Mouse (Mus musculus) lung, postnatal 0 days (tissue): ENCODE results near the gene Olfml2a. TPM values are rescaled to one million over a fixed set of nuclear protein-coding genes. Genes with fewer than 3 reads are reported as not detected.

Source experiments
- ATAC-seq: fragments of 200-750 bp; cut with Nextera tagmentation; 2 replicates; pipeline ENCODE4 v1.8.0; 2017; ENCODE audit warnings: moderate library complexity
- DNase-seq: peaks from one replicate; pipeline ENCODE4 v3.0.0-alpha.2; 2016; ENCODE audit warnings: low spot score
- H3K27ac ChIP-seq: fragments of 300-500 bp; sonication (generic); 2 replicates; pipeline ENCODE4 v1.5.1; 2014; ENCODE audit warnings: antibody characterized with exemption, mild to moderate bottlenecking, low read length, mixed read lengths
- H3K27me3 ChIP-seq: fragments of 300-500 bp; sonication (generic); replicated peaks from 2 replicates; pipeline ENCODE4 v1.6.1; 2014; ENCODE audit warnings: low read length, mixed read lengths; ENCODE audit not compliant: insufficient read depth
- H3K36me3 ChIP-seq: fragments of 300-500 bp; sonication (generic); 2 replicates; pipeline ENCODE4 v1.6.1; 2014; ENCODE audit warnings: low read length, mixed read lengths; ENCODE audit not compliant: insufficient read depth
- H3K4me1 ChIP-seq: fragments of 300-500 bp; sonication (generic); 2 replicates; pipeline ENCODE4 v1.6.1; 2014; ENCODE audit warnings: antibody characterized with exemption, low read depth, low read length, mixed read lengths; ENCODE audit not compliant: insufficient read depth
- H3K4me2 ChIP-seq: fragments of 300-500 bp; sonication (generic); replicated peaks from 2 replicates; pipeline ENCODE4 v1.6.1; 2014; ENCODE audit warnings: low read depth, mild to moderate bottlenecking, low read length, moderate library complexity, mixed read lengths
- H3K4me3 ChIP-seq: fragments of 300-500 bp; sonication (generic); 2 replicates; pipeline ENCODE4 v1.5.1; 2014; ENCODE audit warnings: low read depth, low read length
- H3K9ac ChIP-seq: fragments of 300-500 bp; sonication (generic); replicated peaks from 2 replicates; pipeline ENCODE4 v1.6.1; 2014; ENCODE audit warnings: low read depth, mild to moderate bottlenecking
- H3K9me3 ChIP-seq: fragments of 300-500 bp; sonication (generic); 2 replicates; pipeline ENCODE4 v1.6.1; 2016; ENCODE audit warnings: low read length, mixed read lengths
- CTCF ChIP-seq: IDR thresholded peaks from 2 replicates; pipeline ENCODE4 v1.5.1; 2016; ENCODE audit warnings: antibody characterized with exemption, mild to moderate bottlenecking
- EP300 ChIP-seq: IDR thresholded peaks from 2 replicates; pipeline ENCODE4 v1.6.1; 2016; ENCODE audit warnings: antibody characterized with exemption, mild to moderate bottlenecking, control low read depth
- WGBS: fragments of 180-500 bp; shearing (Covaris S2); extraction: QIAGEN DNeasy Blood & Tissue Kit; methylation state at CpG from one replicate; pipeline ENCODE4 v1.1.7; 2014; 5-methylcytosine and 5-hydroxymethylcytosine counted together
- polyA plus RNA-seq: library from polyadenylated mRNA; unstranded; fragments of >200 nt; fragmentation: Nextera tagmentation; extraction: Ambion mirVana; gene quantifications from 2 replicates; pipeline ENCODE4 v1.2.1, GENCODE M21; 2015

Gene Olfml2a
- polyA plus RNA-seq, 1 experiment from 2014 or later: 5.9 TPM

DNA sequence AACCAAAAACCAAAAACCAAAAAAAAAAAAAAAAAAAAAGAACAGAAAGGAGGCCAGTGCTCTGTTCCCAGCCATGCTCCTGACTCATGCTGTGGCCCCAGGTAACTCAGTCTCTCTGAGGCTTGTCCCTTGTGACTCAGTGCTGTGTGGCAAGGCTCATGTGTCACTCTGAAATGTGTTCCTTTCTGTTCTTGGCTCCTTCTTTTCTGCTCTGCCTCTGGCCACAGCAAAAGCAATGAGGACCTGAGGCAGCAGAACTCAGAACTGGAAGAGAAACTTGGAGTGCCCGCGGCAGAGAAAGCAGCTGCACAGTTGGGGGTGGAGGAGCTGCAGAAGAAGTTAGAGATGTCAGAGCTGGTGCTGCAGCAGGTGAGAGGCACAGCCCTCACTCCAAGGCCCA, 42.4 kb downstream of the Olfml2a start:
- Histone ChIP-seq H3K9me3 (no peaks in the 10 kb centered on the region), H3K4me3 (no peak overlapping the region), H3K9ac (no peak overlapping the region), H3K27ac (no peak overlapping the region), H3K4me2 (no peak overlapping the region), H3K36me3 (no peaks in the 10 kb centered on the region), H3K27me3 (no peaks in the 10 kb centered on the region), H3K4me1 (no peaks in the 10 kb centered on the region)
- DNase-seq: no peak
- TF ChIP-seq CTCF (no peak), EP300 (no peak)
- 55% methylated on average over 2 of the region's 2 CpGs for WGBS
- ATAC-seq: no peak

DNA sequence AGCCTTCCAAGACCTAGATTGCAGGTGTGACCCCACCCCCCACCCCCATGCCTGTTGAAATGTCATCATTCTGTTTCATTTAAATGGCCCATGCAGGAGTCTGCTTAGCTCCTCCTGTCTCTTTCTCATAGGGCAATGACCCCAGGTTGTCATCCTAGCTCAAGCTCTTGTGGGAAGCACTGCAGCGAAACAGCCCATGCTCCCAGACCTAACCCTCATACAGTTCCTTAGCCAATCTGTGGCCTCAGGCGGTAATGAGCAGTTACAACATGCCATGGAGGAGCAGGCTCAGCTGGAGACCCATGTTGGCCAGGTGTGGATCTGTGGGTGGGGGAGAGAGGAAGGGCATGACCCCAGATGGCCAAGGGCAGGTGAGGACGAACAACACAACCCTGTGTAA, 43.4 kb downstream of the Olfml2a start:
- Histone ChIP-seq H3K27me3 (no peaks in the 10 kb centered on the region), H3K9me3 (no peaks in the 10 kb centered on the region), H3K4me1 (no peaks in the 10 kb centered on the region), H3K36me3 (no peaks in the 10 kb centered on the region), H3K4me3 (no peak overlapping the region), H3K4me2 (no peak overlapping the region), H3K9ac (no peak overlapping the region), H3K27ac (no peak overlapping the region)
- TF ChIP-seq CTCF (no peak), EP300 (no peak)
- DNase-seq (no peak), ATAC-seq (no peak)
- WGBS: 75% methylated on average over 3 of the region's 3 CpGs

GRCm38 (mm10) chr2:38975941-38976805, 44.4 kb downstream of the Olfml2a start:
- H3K4me1 ChIP-seq: no peaks in the 10 kb centered on the region
- TF ChIP-seq EP300 (no peak), CTCF (no peak)
- H3K36me3 ChIP-seq: no peaks in the 10 kb centered on the region
- no peak overlapping the region for H3K9ac ChIP-seq
- WGBS: 76% methylated on average over 20 of the region's 21 CpGs
- no peak overlapping the region for H3K4me3 ChIP-seq
- no peaks in the 10 kb centered on the region for H3K9me3 ChIP-seq
- no peak for DNase-seq
- no peak overlapping the region for H3K27ac ChIP-seq
- no peaks in the 10 kb centered on the region for H3K27me3 ChIP-seq
- H3K4me2 ChIP-seq: no peak overlapping the region
- ATAC-seq: no peak

DNA sequence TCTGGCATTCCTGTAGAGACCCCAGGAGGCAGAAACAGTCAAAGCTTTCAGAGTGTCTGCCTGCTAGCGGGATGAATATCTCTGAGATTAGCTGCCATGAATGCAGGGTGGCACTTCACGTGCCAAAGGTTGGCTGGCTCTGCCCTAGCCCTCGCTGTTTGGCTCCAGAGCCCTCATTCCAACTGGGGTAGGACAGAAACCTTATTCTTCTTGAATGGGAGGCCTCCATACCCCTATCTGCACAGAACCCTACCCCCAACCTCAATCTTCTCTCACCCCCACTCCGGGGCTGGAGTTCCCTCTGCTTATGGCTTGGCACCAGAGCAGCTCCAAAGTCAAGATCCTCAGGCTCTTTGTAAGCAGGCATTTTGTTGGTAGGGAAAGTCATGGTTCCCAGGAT, 46.1 kb downstream of the Olfml2a start:
- no peak for TF ChIP-seq CTCF
- no peak for TF ChIP-seq EP300
- Histone ChIP-seq H3K4me3 (no peak overlapping the region), H3K36me3 (no peaks in the 10 kb centered on the region), H3K9ac (no peak overlapping the region), H3K27ac (no peak overlapping the region), H3K4me1 (no peaks in the 10 kb centered on the region), H3K9me3 (no peaks in the 10 kb centered on the region), H3K27me3 (no peaks in the 10 kb centered on the region), H3K4me2 (no peak overlapping the region)
- 62% methylated on average over 4 of the region's 4 CpGs for WGBS
- ATAC-seq: no peak
- DNase-seq: no peak

DNA sequence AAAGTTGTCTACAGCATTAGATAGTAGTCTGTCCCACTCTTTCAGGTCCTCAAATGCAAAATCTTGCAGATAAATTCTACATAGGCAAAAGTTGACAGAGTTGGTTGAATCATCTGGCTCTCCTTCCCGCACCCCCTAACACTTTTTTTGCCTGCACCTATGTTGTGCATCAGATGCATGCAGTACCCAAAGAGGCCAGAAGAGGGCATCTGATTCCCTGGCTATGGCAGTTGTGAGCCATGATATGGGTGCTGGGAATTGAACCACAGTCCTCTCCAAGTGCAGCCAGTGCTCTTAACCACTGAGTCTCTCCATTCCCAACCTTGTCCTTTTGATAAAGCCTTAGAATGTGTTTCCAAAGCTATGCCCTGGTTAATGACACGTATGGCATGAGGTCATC, 51.7 kb downstream of the Olfml2a start:
- H3K4me2 ChIP-seq: no peak overlapping the region
- no peaks in the 10 kb centered on the region for H3K4me1 ChIP-seq
- no peaks in the 10 kb centered on the region for H3K27me3 ChIP-seq
- H3K9ac ChIP-seq: no peak overlapping the region
- ATAC-seq (no peak), DNase-seq (no peak)
- H3K9me3 ChIP-seq: no peaks in the 10 kb centered on the region
- H3K4me3 ChIP-seq: no peak overlapping the region
- TF ChIP-seq CTCF: peak; percentile 51
- no peak for TF ChIP-seq EP300
- no peaks in the 10 kb centered on the region for H3K36me3 ChIP-seq
- WGBS: 94% methylated on average over 2 of the region's 2 CpGs
- no peak overlapping the region for H3K27ac ChIP-seq

- Histone ChIP-seq H3K9ac (no peak overlapping the region), H3K4me3 (no peak overlapping the region), H3K27me3 (no peaks in the 10 kb centered on the region), H3K9me3 (no peaks in the 10 kb centered on the region), H3K4me2 (no peak overlapping the region), H3K4me1 (no peaks in the 10 kb centered on the region), H3K27ac (no peak overlapping the region), H3K36me3 (no peaks in the 10 kb centered on the region)
- 58% methylated on average over 3 of the region's 3 CpGs for WGBS
- DNase-seq (peak; percentile 27), ATAC-seq (peak; percentile 67)
- TF ChIP-seq CTCF (no peak), EP300 (no peak)
Observed at GRCm38 (mm10) chr2:38986580-38986979, 54.8 kb downstream of the Olfml2a start.
